Mouse (Mus musculus): ENCODE measurements at regions not wholly inside any gene's neighbourhood (a gene's known extent, or its start where the extent isn't known, plus 50 kb on each side); places are given as distances from the start of the nearest gene placed in this dataset.

DNA sequence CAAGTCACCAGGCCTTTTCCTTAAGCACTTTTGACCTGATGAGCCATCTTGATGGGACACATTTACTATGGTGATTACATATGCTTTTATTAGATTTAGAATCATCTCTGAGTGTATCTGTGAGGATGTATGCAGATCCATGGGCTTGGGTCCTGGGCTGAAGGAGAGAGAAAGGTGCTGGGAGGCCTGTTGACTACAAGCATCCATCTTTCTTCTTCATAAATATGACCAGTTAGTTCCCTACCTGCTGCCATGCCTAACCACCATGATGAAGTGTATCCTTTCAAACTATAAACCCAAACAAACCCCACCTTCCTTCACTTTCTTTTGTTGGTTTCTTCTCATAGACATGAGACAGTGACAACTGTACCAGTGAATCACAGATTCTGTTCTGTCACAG is 492.2 kb upstream of the Klf4 start:
- TF ChIP-seq CTCF (IDR thresholded peaks at IDR 0.05; ENCODE audit: low read depth) (no peak), EP300 (optimal IDR thresholded peaks at IDR 0.05) (no peak)

Data from stomach, postnatal 0 days (tissue).